Mouse (Mus musculus): ENCODE measurements around the gene Perp. TPM values are rescaled to one million over a fixed set of nuclear protein-coding genes. Genes with fewer than 3 reads are reported as not detected.
A peak's percentile ranks its signal among the peaks of the same experiment; 100 is the strongest.

The Perp gene
- total and polyA plus RNA-seq, 2 experiments from 2014 or later: 14.5 to 18.1 TPM

GRCm38 (mm10) chr10:18831823-18832222, 13.0 kb upstream of the Perp start:
- no peak overlapping the region for H3K27ac ChIP-seq (ENCODE audit: low read depth, low read length)
- H3K27me3 ChIP-seq (ENCODE audit: insufficient read depth, low read length): no peaks in the 10 kb centered on the region
- TF ChIP-seq CTCF (IDR thresholded peaks at IDR 0.05; ENCODE audit: low read depth): no peak
- DNase-seq (no peak), ATAC-seq (no peak)
- H3K9ac ChIP-seq: no peak overlapping the region
- no peak overlapping the region for H3K4me3 ChIP-seq (ENCODE audit: low read depth, low read length)
- H3K4me2 ChIP-seq (ENCODE audit: low read depth): no peak overlapping the region
- H3K4me1 ChIP-seq (ENCODE audit: insufficient read depth): no peaks in the 10 kb centered on the region
- 59% methylated on average over 7 of the region's 7 CpGs for WGBS
- no peaks in the 10 kb centered on the region for H3K9me3 ChIP-seq (ENCODE audit: low read length)
- H3K36me3 ChIP-seq (ENCODE audit: insufficient read depth): no peaks in the 10 kb centered on the region

GRCm38 (mm10) chr10:18834389-18834788, 10.4 kb upstream of the Perp start:
- Histone ChIP-seq H3K36me3 (ENCODE audit: insufficient read depth) (no peaks in the 10 kb centered on the region), H3K9ac (no peak overlapping the region), H3K4me3 (ENCODE audit: low read depth, low read length) (no peak overlapping the region), H3K27me3 (ENCODE audit: insufficient read depth, low read length) (no peaks in the 10 kb centered on the region), H3K9me3 (ENCODE audit: low read length) (no peaks in the 10 kb centered on the region), H3K27ac (ENCODE audit: low read depth, low read length) (no peak overlapping the region), H3K4me1 (ENCODE audit: insufficient read depth) (no peaks in the 10 kb centered on the region), H3K4me2 (ENCODE audit: low read depth) (no peak overlapping the region)
- TF ChIP-seq CTCF (IDR thresholded peaks at IDR 0.05; ENCODE audit: low read depth): no peak
- ATAC-seq (no peak), DNase-seq (no peak)
- 65% methylated on average over 2 of the region's 2 CpGs for WGBS

GRCm38 (mm10) chr10:18835684-18836479, 8.9 kb upstream of the Perp start:
- peak; percentile 26 for DNase-seq
- H3K27me3 ChIP-seq (ENCODE audit: insufficient read depth, low read length): no peaks in the 10 kb centered on the region
- H3K4me2 ChIP-seq (ENCODE audit: low read depth): no peak overlapping the region
- 57% methylated on average over 6 of the region's 6 CpGs for WGBS
- H3K36me3 ChIP-seq (ENCODE audit: insufficient read depth): no peaks in the 10 kb centered on the region
- H3K4me3 ChIP-seq (ENCODE audit: low read depth, low read length): no peak overlapping the region
- no peak overlapping the region for H3K9ac ChIP-seq
- H3K4me1 ChIP-seq (ENCODE audit: insufficient read depth): no peaks in the 10 kb centered on the region
- H3K27ac ChIP-seq (ENCODE audit: low read depth, low read length): no peak overlapping the region
- TF ChIP-seq CTCF (IDR thresholded peaks at IDR 0.05; ENCODE audit: low read depth): peak; percentile 56
- H3K9me3 ChIP-seq (ENCODE audit: low read length): no peaks in the 10 kb centered on the region
- 0 out of 2 replicates have a peak, but pooled peaks have one; percentile 20 for ATAC-seq

GRCm38 (mm10) chr10:18839530-18839929, 5.3 kb upstream of the Perp start:
- Histone ChIP-seq H3K27ac (ENCODE audit: low read depth, low read length) (no peak overlapping the region), H3K27me3 (ENCODE audit: insufficient read depth, low read length) (no peaks in the 10 kb centered on the region), H3K4me3 (ENCODE audit: low read depth, low read length) (no peak overlapping the region), H3K9ac (no peak overlapping the region), H3K36me3 (ENCODE audit: insufficient read depth) (no peaks in the 10 kb centered on the region), H3K9me3 (ENCODE audit: low read length) (no peaks in the 10 kb centered on the region), H3K4me2 (ENCODE audit: low read depth) (no peak overlapping the region), H3K4me1 (ENCODE audit: insufficient read depth) (no peaks in the 10 kb centered on the region)
- no peak for DNase-seq
- no peak for TF ChIP-seq CTCF (IDR thresholded peaks at IDR 0.05; ENCODE audit: low read depth)
- no peak for ATAC-seq
- WGBS: 84% methylated on average over 4 of the region's 4 CpGs

GRCm38 (mm10) chr10:18840736-18841135, 4.1 kb upstream of the Perp start:
- peak; percentile 42 for DNase-seq
- H3K9ac ChIP-seq: no peak overlapping the region
- ATAC-seq: no peak
- H3K4me1 ChIP-seq (ENCODE audit: insufficient read depth): no peaks in the 10 kb centered on the region
- H3K9me3 ChIP-seq (ENCODE audit: low read length): no peaks in the 10 kb centered on the region
- 66% methylated on average over 4 of the region's 4 CpGs for WGBS
- no peaks in the 10 kb centered on the region for H3K27me3 ChIP-seq (ENCODE audit: insufficient read depth, low read length)
- no peaks in the 10 kb centered on the region for H3K36me3 ChIP-seq (ENCODE audit: insufficient read depth)
- no peak overlapping the region for H3K27ac ChIP-seq (ENCODE audit: low read depth, low read length)
- H3K4me3 ChIP-seq (ENCODE audit: low read depth, low read length): no peak overlapping the region
- peak; percentile 59 for TF ChIP-seq CTCF (IDR thresholded peaks at IDR 0.05; ENCODE audit: low read depth)
- H3K4me2 ChIP-seq (ENCODE audit: low read depth): no peak overlapping the region

- ATAC-seq (no peak), DNase-seq (no peak)
- no peaks in the 10 kb centered on the region for H3K36me3 ChIP-seq (ENCODE audit: insufficient read depth)
- H3K27me3 ChIP-seq (ENCODE audit: insufficient read depth, low read length): no peaks in the 10 kb centered on the region
- H3K9ac ChIP-seq: peak overlapping the region; percentile 48
- peak overlapping the region; percentile 46 for H3K4me3 ChIP-seq (ENCODE audit: low read depth, low read length)
- H3K9me3 ChIP-seq (ENCODE audit: low read length): no peaks in the 10 kb centered on the region
- H3K4me2 ChIP-seq (ENCODE audit: low read depth): peak overlapping the region; percentile 96
- 6% methylated on average over 18 of the region's 18 CpGs for WGBS
- no peak overlapping the region for H3K27ac ChIP-seq (ENCODE audit: low read depth, low read length)
- H3K4me1 ChIP-seq (ENCODE audit: insufficient read depth): no peaks in the 10 kb centered on the region
- no peak for TF ChIP-seq CTCF (IDR thresholded peaks at IDR 0.05; ENCODE audit: low read depth)
Measured at GRCm38 (mm10) chr10:18845287-18845662, 455 bp downstream of the Perp start.

GRCm38 (mm10) chr10:18845711-18846110, 891 bp downstream of the Perp start:
- H3K27ac ChIP-seq (ENCODE audit: low read depth, low read length): no peak overlapping the region
- no peak overlapping the region for H3K4me2 ChIP-seq (ENCODE audit: low read depth)
- H3K4me3 ChIP-seq (ENCODE audit: low read depth, low read length): no peak overlapping the region
- H3K36me3 ChIP-seq (ENCODE audit: insufficient read depth): no peaks in the 10 kb centered on the region
- H3K9me3 ChIP-seq (ENCODE audit: low read length): no peaks in the 10 kb centered on the region
- DNase-seq: no peak
- no peak for ATAC-seq
- H3K9ac ChIP-seq: no peak overlapping the region
- WGBS: 69% methylated on average over 4 of the region's 4 CpGs
- no peaks in the 10 kb centered on the region for H3K27me3 ChIP-seq (ENCODE audit: insufficient read depth, low read length)
- TF ChIP-seq CTCF (IDR thresholded peaks at IDR 0.05; ENCODE audit: low read depth): no peak
- no peaks in the 10 kb centered on the region for H3K4me1 ChIP-seq (ENCODE audit: insufficient read depth)

All from forebrain, postnatal 0 days (tissue).